Mouse (Mus musculus) inflammation-experienced regulatory T-cells, adult 16 weeks (primary cell): ENCODE results near the gene Otud7a. TPM values are rescaled to one million over a fixed set of nuclear protein-coding genes. Genes with fewer than 3 reads are reported as not detected.

Experiments used
- polyA plus RNA-seq: library from polyadenylated mRNA; unstranded; fragments of 100-300 nt; shearing (Covaris generic); gene quantifications from one replicate; pipeline ENCODE4 v1.2.1, GENCODE M21; 2017

Otud7a gene
- not detected for polyA plus RNA-seq

GRCm38 (mm10) chr7:63444484-63445345 lies at the start of gene Otud7a:
TSS of gene Otud7a (plus strand) at chr7:63444751.

Other genes with a start within 250 kb of the Otud7a start
- not detected for gene Chrna7, start 232.2 kb upstream of the Otud7a start, polyA plus RNA-seq